Mouse (Mus musculus) layer of hippocampus, postnatal 36 days (tissue): ENCODE results near the gene Ubr2. TPM values are rescaled to one million over a fixed set of nuclear protein-coding genes. Genes with fewer than 3 reads are reported as not detected.
A peak's percentile ranks its signal among the peaks of the same experiment; 100 is the strongest.

Experiments used
- DNase-seq, 2 experiments: peaks; one replicate each; pipeline ENCODE4 v3.0.0; 2022
- total RNA-seq, 2 experiments: library from RNA; stranded (reverse); gene quantifications; 2 replicates each; pipeline ENCODE4 v1.2.3; 2021

Gene Ubr2
- total RNA-seq, 2 experiments from 2014 or later, result 59.3 to 64.2 TPM

DNA sequence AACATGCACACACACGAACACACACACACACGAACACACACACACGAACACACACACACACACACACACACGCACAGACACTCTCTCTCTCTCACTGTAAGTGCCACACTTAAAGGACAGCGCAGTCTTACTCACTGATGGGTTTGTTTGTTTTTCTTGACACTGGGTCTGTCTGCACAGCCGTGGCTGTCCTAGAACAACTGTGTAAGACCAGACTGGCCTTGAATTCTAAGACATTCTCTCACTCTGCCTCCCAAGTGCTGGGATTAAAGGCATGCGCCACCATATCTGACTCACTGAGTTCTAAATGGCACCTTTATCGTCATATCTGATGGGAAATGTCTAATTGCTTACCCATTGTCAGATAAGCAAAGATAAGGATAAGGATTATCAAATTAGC, 7.1 kb downstream of the Ubr2 start:
- no peak for DNase-seq

- DNase-seq, result no peak
Observed at GRCm38 (mm10) chr17:47002401-47002800, 8.0 kb downstream of the Ubr2 start.

GRCm38 (mm10) chr17:46998840-46999239, 11.5 kb downstream of the Ubr2 start:
- no peak for DNase-seq

GRCm38 (mm10) chr17:46996484-46996883, 13.9 kb downstream of the Ubr2 start:
- no peak for DNase-seq

- DNase-seq, result no peak
Observed at GRCm38 (mm10) chr17:46995621-46996020, 14.7 kb downstream of the Ubr2 start.

DNA sequence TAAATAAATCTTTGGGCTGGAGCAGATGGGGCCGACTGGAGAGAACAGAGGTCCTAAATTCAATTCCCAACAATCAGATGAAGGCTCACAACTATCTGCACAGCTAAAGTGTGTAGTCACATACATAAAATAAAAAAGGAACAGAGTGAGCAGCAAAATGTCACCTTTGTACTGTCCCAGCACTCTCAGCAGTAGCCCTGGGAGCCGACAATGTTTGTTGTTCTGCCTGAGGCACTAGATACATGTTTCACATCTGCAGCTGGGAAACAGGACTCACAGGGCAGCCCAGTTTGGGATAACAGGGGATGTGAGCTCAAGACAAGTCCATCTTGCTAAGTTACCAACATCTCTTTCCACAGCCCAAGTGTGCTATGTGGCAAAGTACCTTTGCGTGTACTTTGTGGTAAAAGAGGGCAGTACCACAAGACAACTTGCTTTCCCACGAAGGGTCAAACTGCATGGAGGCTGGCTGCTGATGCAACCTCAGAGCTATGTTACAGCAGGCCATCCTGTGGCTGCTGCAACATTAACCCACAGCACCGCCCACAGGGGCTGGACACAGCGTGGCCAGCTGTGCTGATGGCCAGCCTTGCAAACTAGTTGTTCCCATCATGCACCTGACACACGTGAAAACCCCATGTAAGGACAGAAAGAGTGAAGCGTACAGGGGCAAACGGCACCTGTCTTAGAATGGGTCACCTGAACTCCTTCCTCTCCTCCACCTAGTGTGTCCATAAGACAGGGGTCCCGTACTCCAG, 15.5 kb downstream of the Ubr2 start:
- no peak for DNase-seq

DNA sequence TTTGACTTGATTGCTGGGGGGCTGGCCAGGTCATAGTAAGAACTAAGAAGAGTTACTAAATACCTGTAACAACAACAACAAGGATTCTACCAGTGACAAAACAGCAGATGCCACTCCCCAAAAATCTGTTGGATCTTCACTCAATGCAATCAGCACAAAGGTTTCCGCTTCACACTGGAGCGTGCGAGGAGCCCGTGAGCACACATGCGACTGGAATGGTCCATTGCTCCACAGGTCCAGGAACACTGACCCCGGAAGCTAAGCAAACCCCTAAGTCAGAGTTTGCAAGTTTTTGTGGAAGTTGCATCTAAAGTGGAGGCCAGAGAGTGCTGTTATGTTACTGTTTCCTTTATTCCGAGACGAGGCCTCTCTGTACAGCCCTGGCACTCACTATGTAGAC, 16.7 kb downstream of the Ubr2 start:
- DNase-seq, result no peak

GRCm38 (mm10) chr17:46987631-46988030, 22.7 kb downstream of the Ubr2 start:
- no peak for DNase-seq

GRCm38 (mm10) chr17:46980050-46980449, 30.3 kb downstream of the Ubr2 start:
- DNase-seq, result no peak

DNA sequence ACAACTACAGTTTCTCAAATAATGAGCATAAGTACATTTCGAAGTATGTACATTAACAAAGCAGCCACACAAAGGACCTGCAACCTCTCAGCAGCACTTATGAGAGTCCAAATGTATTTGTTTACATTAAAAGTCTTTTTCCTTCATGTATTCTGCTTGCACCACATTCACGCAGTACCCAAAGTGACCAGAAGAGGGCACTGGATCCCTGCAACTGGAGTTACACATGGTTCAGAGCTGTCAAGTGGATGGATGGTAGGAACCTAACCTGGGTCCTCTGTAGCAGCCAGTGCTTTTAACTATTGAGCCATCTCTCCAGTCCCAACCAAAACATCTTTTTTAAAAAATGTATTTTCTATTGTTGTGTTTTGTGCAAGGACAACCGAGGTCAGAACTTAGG, 35.2 kb downstream of the Ubr2 start:
- DNase-seq, result peak in 1 of 2 experiments; percentile 33

GRCm38 (mm10) chr17:46972603-46973002, 37.8 kb downstream of the Ubr2 start:
- no peak for DNase-seq

DNA sequence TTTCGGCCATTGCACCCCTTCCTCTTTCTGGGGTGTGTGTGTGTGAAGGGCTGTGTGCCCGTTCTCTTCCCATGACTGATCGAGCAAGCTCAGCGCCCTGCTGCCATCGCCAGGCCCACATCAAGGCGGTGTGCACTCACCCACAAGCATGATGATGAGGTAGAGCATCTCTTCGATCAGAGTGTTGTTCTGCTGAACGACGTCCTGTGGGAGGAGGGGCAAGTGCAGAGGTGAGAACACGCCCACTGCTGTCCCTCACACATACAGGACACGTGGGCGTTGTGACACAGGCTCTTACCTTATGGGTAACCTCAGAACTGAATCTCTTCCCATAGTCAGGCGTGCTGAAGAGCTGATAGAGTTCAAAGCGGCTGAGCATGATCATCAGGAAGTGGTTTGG, 43.5 kb downstream of the Ubr2 start:
- DNase-seq, result no peak

GRCm38 (mm10) chr17:46963186-46963585, 47.2 kb downstream of the Ubr2 start:
- DNase-seq, result no peak

DNA sequence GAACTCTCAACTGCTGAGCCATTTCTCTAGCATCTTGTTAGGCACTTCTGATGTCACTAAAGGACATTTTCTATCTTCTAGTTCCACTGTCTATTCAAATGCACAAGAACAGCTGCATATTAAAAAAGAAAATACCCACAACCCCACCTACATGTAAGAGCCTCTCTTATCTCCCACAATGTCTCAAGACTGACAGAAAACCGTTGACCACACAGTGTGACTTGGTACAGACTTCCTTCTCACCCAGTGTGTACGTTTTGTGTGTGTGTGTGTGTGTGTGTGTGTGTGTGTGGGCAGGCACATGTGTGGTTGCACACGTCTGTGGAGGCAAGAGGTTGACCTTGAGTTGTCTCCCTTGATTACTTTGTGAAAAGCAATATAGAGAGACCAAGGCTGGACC, 48.2 kb downstream of the Ubr2 start:
- no peak for DNase-seq

DNA sequence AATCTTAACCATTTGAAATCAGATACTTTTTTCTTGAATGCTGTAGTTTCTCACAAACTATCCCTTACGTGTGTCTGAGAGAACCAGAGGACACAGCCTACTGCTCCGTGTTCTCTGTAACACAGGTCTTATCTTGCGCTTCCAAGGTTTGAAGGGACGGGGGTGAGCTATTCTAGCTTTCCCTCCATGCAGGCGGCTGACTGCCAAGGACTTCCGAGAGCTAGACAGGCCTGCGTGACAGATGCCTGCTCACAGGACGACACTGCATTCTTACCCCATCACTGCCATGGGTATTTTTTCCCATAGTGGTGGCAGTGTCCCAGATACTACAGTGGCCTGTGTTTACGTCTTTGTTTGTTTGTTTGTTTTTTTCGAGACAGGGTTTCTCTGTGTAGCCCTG, 50.1 kb downstream of the Ubr2 start:
- DNase-seq, result no peak

DNA sequence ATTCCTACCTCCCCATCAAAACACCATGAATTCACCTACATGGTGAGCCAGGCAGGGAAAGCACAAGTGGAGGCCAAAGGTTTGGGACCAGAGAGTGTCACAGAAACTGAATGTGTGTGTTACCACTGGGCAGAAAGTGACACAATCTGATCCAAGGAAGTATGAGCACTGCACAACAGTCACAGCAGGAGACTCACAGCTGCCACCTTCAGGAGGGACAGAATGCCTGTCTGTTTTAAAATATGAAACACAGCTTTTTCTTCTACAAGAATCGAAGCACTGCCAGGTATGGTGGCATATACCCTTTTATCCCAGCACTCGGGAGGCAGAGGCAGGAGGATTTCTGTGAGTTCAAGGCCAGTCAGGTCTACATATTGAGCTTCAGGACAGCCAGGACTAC, 52.3 kb downstream of the Ubr2 start:
- no peak for DNase-seq

- DNase-seq, result no peak
Observed at GRCm38 (mm10) chr17:46946276-46946675, 64.1 kb downstream of the Ubr2 start.

- DNase-seq, result no peak
Observed at GRCm38 (mm10) chr17:46942421-46942820, 67.9 kb downstream of the Ubr2 start.

GRCm38 (mm10) chr17:46940461-46940860, 69.9 kb downstream of the Ubr2 start:
- DNase-seq, result no peak

DNA sequence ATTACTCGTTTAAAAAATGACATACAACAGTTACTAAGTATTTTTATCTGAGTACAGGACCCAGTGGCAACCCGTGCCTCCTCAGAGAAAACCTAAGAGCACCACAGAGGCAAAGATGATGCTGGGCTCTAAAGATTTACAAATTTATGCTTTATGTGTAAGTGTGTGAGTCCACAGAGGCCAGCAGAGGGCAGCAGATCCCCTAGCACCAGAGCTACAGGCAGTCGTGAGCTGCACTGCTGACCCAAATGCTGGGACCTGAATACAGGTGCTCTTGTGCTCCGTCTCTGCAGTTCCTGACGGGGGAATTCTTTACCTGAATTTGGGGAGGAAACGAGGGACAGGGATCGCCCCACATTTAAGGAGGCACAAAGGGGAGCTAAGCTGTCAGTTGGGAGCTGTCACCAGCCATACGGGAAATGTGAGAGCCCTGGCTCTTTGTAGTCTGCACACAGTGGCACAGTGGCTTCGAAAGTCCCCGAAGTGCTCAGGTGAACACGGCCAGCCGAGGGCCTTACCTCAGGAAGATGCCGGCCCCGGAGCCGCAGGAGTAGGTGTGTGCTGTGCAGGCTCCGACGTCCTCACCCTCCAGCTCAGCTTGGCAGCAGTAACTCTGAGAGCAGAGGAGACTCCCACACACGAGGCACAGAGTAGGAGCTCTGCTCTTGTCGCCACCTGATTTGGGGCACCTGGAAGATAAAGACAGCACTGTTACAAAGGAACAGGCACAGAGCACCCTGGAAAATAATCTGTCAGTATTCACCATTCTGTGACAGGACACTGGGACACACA, 76.6 kb downstream of the Ubr2 start:
- peak; percentile 34 to 35 for DNase-seq

GRCm38 (mm10) chr17:46932961-46933360, 77.4 kb downstream of the Ubr2 start:
- no peak for DNase-seq

- no peak for DNase-seq
Observed at GRCm38 (mm10) chr17:46929897-46930296, 80.5 kb downstream of the Ubr2 start.

DNA sequence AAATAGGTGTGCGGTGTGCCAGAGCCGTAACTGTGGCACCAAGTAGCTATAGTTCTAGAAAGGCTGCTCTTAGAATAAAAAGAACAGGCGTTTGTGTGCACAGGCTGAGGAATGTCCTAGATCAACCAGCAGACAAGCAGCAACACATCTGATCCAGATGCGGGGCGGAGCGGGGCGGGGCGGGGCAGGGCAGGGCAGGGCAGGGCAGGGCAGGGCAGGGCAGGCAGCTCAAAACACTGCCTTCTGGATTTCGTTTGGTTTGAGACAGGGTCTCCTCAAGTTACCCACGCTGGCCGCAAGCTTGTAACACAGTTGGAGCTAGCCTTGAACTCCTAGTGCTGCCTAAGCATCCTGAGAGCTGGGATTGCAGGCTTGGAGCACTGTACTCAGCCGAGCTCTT, 81.1 kb downstream of the Ubr2 start:
- no peak for DNase-seq

GRCm38 (mm10) chr17:46927781-46928180, 82.6 kb downstream of the Ubr2 start:
- DNase-seq, result peak in 1 of 2 experiments; percentile 36
